Mouse (Mus musculus): Measurements from ENCODE around the gene Srgap3. TPM values are rescaled to one million over a fixed set of nuclear protein-coding genes. Genes with fewer than 3 reads are reported as not detected.

Gene Srgap3
- total and polyA plus RNA-seq, 2 experiments from 2014 or later, result 21.2 to 56.7 TPM

GRCm38 (mm10) chr6:112823096-112823495 lies 124.0 kb downstream of the Srgap3 start:
- no peak for TF ChIP-seq CTCF (IDR thresholded peaks at IDR 0.05; ENCODE audit: low read depth)

GRCm38 (mm10) chr6:112820298-112820992 lies 126.6 kb downstream of the Srgap3 start:
- no peak for TF ChIP-seq CTCF (IDR thresholded peaks at IDR 0.05; ENCODE audit: low read depth)
- peak; percentile 58 for DNase-seq
- peak; percentile 59 for ATAC-seq

More at GRCm38 (mm10) chr6:112823096-112823495, 124.0 kb downstream of the Srgap3 start:
- H3K9ac ChIP-seq, result no peak overlapping the region
- no peak overlapping the region for H3K4me2 ChIP-seq (ENCODE audit: low read depth)
- no peaks in the 10 kb centered on the region for H3K9me3 ChIP-seq (ENCODE audit: low read length)
- ATAC-seq, result peak; percentile 73
- H3K36me3 ChIP-seq (ENCODE audit: insufficient read depth), result 0 out of 2 replicates have a peak, but pooled peaks cover 3% of the 10 kb centered on the region
- no peaks in the 10 kb centered on the region for H3K27me3 ChIP-seq (ENCODE audit: insufficient read depth, low read length)
- peak overlapping the region; percentile 71 for H3K27ac ChIP-seq (ENCODE audit: low read depth, low read length)
- WGBS, result 57% methylated on average over 6 of the region's 6 CpGs
- H3K4me1 ChIP-seq (ENCODE audit: insufficient read depth), result peaks cover 22% of the 10 kb centered on the region
- no peak overlapping the region for H3K4me3 ChIP-seq (ENCODE audit: low read depth, low read length)
- DNase-seq, result peak; percentile 77

DNA sequence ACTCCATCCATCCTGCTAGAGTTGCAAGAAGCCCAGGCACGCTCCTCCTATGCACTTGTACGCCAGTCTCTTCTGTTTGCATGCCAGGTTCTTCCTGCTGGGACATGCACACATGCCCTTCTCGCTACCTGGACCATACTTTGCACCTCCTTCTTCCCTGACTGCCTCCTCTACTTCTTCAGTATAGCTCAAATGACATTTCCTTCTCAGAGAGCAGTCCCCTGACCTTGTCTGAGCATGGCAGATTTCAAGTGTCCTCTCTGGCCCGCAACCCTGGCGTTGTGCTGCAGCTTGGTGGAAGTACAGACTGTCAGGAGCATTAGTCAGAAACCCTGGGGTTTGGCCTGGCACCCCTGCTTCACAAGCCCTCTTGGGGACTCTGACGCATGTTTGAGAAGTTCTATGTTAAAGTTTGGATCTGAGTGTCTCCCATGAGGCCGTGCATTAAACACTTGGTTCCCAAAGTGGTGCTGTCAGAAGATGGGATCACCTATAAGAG lies 128.6 kb downstream of the Srgap3 start:
- Histone ChIP-seq H3K27me3 (ENCODE audit: insufficient read depth, low read length) (no peaks in the 10 kb centered on the region), H3K27ac (ENCODE audit: low read depth, low read length) (no peak overlapping the region), H3K36me3 (ENCODE audit: insufficient read depth) (peaks cover 15% of the 10 kb centered on the region), H3K4me2 (ENCODE audit: low read depth) (no peak overlapping the region), H3K4me1 (ENCODE audit: insufficient read depth) (peaks cover 22% of the 10 kb centered on the region), H3K9ac (no peak overlapping the region), H3K9me3 (ENCODE audit: low read length) (no peaks in the 10 kb centered on the region), H3K4me3 (ENCODE audit: low read depth, low read length) (no peak overlapping the region)
- TF ChIP-seq CTCF (IDR thresholded peaks at IDR 0.05; ENCODE audit: low read depth), result no peak
- no peak for DNase-seq
- WGBS, result 94% methylated on average over 7 of the region's 7 CpGs
- no peak for ATAC-seq

More at GRCm38 (mm10) chr6:112820298-112820992, 126.6 kb downstream of the Srgap3 start:
- Histone ChIP-seq H3K4me1 (ENCODE audit: insufficient read depth) (peaks cover 22% of the 10 kb centered on the region), H3K36me3 (ENCODE audit: insufficient read depth) (peaks cover 7% of the 10 kb centered on the region), H3K9ac (no peak overlapping the region), H3K9me3 (ENCODE audit: low read length) (no peaks in the 10 kb centered on the region), H3K4me3 (ENCODE audit: low read depth, low read length) (no peak overlapping the region), H3K27me3 (ENCODE audit: insufficient read depth, low read length) (no peaks in the 10 kb centered on the region), H3K4me2 (ENCODE audit: low read depth) (no peak overlapping the region), H3K27ac (ENCODE audit: low read depth, low read length) (peak overlapping the region; percentile 58)
- 30% methylated on average over 8 of the region's 8 CpGs for WGBS

GRCm38 (mm10) chr6:112815604-112816003 lies 131.5 kb downstream of the Srgap3 start:
- Histone ChIP-seq H3K27ac (ENCODE audit: low read depth, low read length) (no peak overlapping the region), H3K4me1 (ENCODE audit: insufficient read depth) (peaks cover 9% of the 10 kb centered on the region; the same call in 1 of the 2 replicates), H3K9me3 (ENCODE audit: low read length) (no peaks in the 10 kb centered on the region), H3K4me3 (ENCODE audit: low read depth, low read length) (no peak overlapping the region), H3K27me3 (ENCODE audit: insufficient read depth, low read length) (no peaks in the 10 kb centered on the region), H3K36me3 (ENCODE audit: insufficient read depth) (peaks cover 15% of the 10 kb centered on the region), H3K9ac (no peak overlapping the region), H3K4me2 (ENCODE audit: low read depth) (no peak overlapping the region)
- ATAC-seq, result no peak
- TF ChIP-seq CTCF (IDR thresholded peaks at IDR 0.05; ENCODE audit: low read depth), result no peak
- DNase-seq, result no peak
- WGBS, result 29% methylated on average over 6 of the region's 6 CpGs

DNA sequence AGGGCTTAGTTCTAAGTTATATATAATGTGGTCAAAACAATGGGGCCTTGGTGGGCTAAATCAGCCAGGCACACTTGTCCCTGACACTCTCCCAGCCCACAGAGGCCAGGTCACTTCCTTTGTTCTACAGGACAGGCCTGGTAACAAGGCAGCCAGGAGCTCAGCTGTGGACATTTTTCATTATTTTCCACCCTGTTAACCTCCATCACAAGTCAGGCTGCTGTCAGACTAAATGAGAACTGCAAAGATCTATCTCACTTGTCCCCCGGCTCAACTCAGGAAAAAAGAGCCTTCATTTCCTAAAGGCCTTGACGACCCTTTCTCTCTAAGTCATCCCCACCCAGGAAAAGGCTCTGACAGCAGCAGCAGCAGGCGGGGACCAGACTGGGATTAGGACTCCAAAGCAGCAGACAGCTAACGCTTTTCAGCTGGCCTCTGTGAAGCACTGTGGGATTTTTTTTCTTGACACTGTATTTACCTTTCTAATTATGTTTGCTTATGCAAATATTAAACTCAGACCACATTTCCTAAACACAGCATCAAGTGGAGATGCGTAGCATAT lies 132.5 kb downstream of the Srgap3 start:
- no peak overlapping the region for H3K4me2 ChIP-seq (ENCODE audit: low read depth)
- no peak overlapping the region for H3K27ac ChIP-seq (ENCODE audit: low read depth, low read length)
- H3K4me3 ChIP-seq (ENCODE audit: low read depth, low read length), result no peak overlapping the region
- 42% methylated on average over 5 of the region's 5 CpGs for WGBS
- peaks cover 7% of the 10 kb centered on the region; the same call in 1 of the 2 replicates for H3K4me1 ChIP-seq (ENCODE audit: insufficient read depth)
- H3K27me3 ChIP-seq (ENCODE audit: insufficient read depth, low read length), result no peaks in the 10 kb centered on the region
- no peak for ATAC-seq
- DNase-seq, result no peak
- no peak overlapping the region for H3K9ac ChIP-seq
- H3K9me3 ChIP-seq (ENCODE audit: low read length), result no peaks in the 10 kb centered on the region
- TF ChIP-seq CTCF (IDR thresholded peaks at IDR 0.05; ENCODE audit: low read depth), result no peak
- H3K36me3 ChIP-seq (ENCODE audit: insufficient read depth), result peaks cover 15% of the 10 kb centered on the region

GRCm38 (mm10) chr6:112812884-112813283 lies 134.2 kb downstream of the Srgap3 start:
- Histone ChIP-seq H3K9me3 (ENCODE audit: low read length) (no peaks in the 10 kb centered on the region), H3K9ac (no peak overlapping the region), H3K4me2 (ENCODE audit: low read depth) (no peak overlapping the region), H3K4me1 (ENCODE audit: insufficient read depth) (peaks cover 17% of the 10 kb centered on the region), H3K4me3 (ENCODE audit: low read depth, low read length) (no peak overlapping the region), H3K27ac (ENCODE audit: low read depth, low read length) (no peak overlapping the region), H3K36me3 (ENCODE audit: insufficient read depth) (peaks cover 15% of the 10 kb centered on the region), H3K27me3 (ENCODE audit: insufficient read depth, low read length) (no peaks in the 10 kb centered on the region)
- WGBS, result 92% methylated on average over 7 of the region's 7 CpGs
- DNase-seq (no peak), ATAC-seq (no peak)
- no peak for TF ChIP-seq CTCF (IDR thresholded peaks at IDR 0.05; ENCODE audit: low read depth)

DNA sequence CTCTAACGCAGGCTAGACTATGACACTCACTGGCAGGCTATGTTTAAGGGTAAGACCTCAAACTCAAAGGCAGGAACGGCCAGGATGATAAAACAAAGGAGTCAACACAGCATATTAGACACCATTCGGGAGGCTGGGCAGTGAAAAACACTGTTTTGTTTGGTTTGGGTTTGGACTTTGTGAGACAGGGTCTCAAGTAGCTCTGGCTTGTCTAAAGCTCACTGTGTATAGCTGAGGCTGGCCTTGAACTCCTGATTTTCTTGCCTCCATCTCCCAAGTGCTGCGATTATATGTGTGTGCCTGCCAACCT lies 136.6 kb downstream of the Srgap3 start:
- WGBS, result 27% methylated on average over 4 of the region's 4 CpGs
- Histone ChIP-seq H3K27me3 (ENCODE audit: insufficient read depth, low read length) (no peaks in the 10 kb centered on the region), H3K4me1 (ENCODE audit: insufficient read depth) (peaks cover 17% of the 10 kb centered on the region), H3K4me2 (ENCODE audit: low read depth) (no peak overlapping the region), H3K9me3 (ENCODE audit: low read length) (no peaks in the 10 kb centered on the region), H3K36me3 (ENCODE audit: insufficient read depth) (0 out of 2 replicates have a peak, but pooled peaks cover 10% of the 10 kb centered on the region), H3K9ac (0 out of 2 replicates have a peak overlapping the region, but pooled peaks have one; percentile 22), H3K27ac (ENCODE audit: low read depth, low read length) (peak overlapping the region; percentile 70), H3K4me3 (ENCODE audit: low read depth, low read length) (no peak overlapping the region)
- ATAC-seq (no peak), DNase-seq (peak; percentile 24)
- TF ChIP-seq CTCF (IDR thresholded peaks at IDR 0.05; ENCODE audit: low read depth), result no peak
